Mouse (Mus musculus) liver, embryonic 16.5 days (tissue): Measurements from ENCODE around the gene Nfatc2. TPM values are rescaled to one million over a fixed set of nuclear protein-coding genes. Genes with fewer than 3 reads are reported as not detected.

Source experiments
- ATAC-seq: fragments of 200-750 bp; cut with Nextera tagmentation; 2 replicates; pipeline ENCODE4 v1.8.0; 2017; ENCODE audit warnings: low read depth, mild to moderate bottlenecking, moderate number of reproducible peaks, moderate library complexity
- H3K27ac ChIP-seq: fragments of 300-500 bp; sonication (generic); 2 replicates; pipeline ENCODE4 v1.5.1; 2014; ENCODE audit warnings: mild to moderate bottlenecking, low read length
- H3K27me3 ChIP-seq: fragments of 300-500 bp; sonication (generic); 2 replicates; pipeline ENCODE4 v1.6.1; 2014; ENCODE audit warnings: low read depth, low read length, mixed read lengths; ENCODE audit not compliant: control insufficient read depth, insufficient read depth
- H3K36me3 ChIP-seq: fragments of 300-500 bp; sonication (generic); 2 replicates; pipeline ENCODE4 v1.6.1; 2014; ENCODE audit warnings: mild to moderate bottlenecking; ENCODE audit not compliant: control insufficient read depth, insufficient read depth
- H3K4me1 ChIP-seq: fragments of 300-500 bp; sonication (generic); 2 replicates; pipeline ENCODE4 v1.6.1; 2014; ENCODE audit warnings: low read depth, low read length, mixed read lengths; ENCODE audit not compliant: control insufficient read depth
- H3K4me2 ChIP-seq: fragments of 300-500 bp; sonication (generic); 2 replicates; pipeline ENCODE4 v1.6.1; 2014; ENCODE audit warnings: low read depth, low read length, mixed read lengths
- H3K4me3 ChIP-seq: fragments of 300-500 bp; sonication (generic); 2 replicates; pipeline ENCODE4 v1.5.1; 2014; ENCODE audit warnings: low read depth, mild to moderate bottlenecking, low read length
- H3K9ac ChIP-seq: fragments of 300-500 bp; sonication (generic); 2 replicates; pipeline ENCODE4 v1.6.1; 2014; ENCODE audit warnings: low read depth, low read length
- H3K9me3 ChIP-seq: fragments of 300-500 bp; sonication (generic); replicated peaks from 2 replicates; pipeline ENCODE4 v1.6.1; 2016; ENCODE audit warnings: low read length; ENCODE audit not compliant: control insufficient read depth
- WGBS: fragments of 180-500 bp; shearing (Covaris S2); extraction: QIAGEN DNeasy Blood & Tissue Kit; methylation state at CpG from one replicate; pipeline ENCODE4 v1.1.7; 2014; ENCODE audit not compliant: insufficient replicate concordance; 5-methylcytosine and 5-hydroxymethylcytosine counted together
- polyA plus RNA-seq: library from polyadenylated mRNA; unstranded; fragments of >200 nt; fragmentation: Nextera tagmentation; extraction: Ambion mirVana; gene quantifications from 2 replicates; pipeline ENCODE4 v1.2.1, GENCODE M21; 2015

Nfatc2 gene
- polyA plus RNA-seq, 1 experiment from 2014 or later: 0.25 TPM

DNA sequence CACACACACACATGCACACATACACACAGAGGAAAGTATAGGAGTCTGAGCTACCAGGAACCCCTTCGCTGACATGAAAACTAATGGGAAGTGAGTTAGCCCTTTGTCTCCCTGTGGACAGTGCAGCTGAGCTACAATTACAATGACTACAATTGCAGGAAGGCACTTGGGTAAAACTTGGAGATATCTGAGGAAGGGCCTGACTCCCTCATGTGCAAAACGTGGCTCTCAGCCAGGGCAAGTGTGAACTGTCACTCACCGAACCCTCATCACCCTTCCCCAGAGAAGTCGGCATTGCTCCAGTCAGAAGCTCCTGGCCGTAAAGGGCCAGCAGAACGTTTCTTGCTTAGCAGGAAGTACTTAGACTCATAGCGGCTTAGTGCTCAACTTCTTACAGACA, 123.0 kb downstream of the Nfatc2 start:
- H3K9ac ChIP-seq: no peak overlapping the region
- no peak overlapping the region for H3K4me2 ChIP-seq
- no peaks in the 10 kb centered on the region for H3K4me1 ChIP-seq
- no peak overlapping the region for H3K27ac ChIP-seq
- no peaks in the 10 kb centered on the region; the same call in 1 of the 2 replicates for H3K27me3 ChIP-seq
- ATAC-seq: 0 out of 2 replicates have a peak, but pooled peaks have one; percentile 21
- 21% methylated on average over 7 of the region's 7 CpGs for WGBS
- no peak overlapping the region for H3K4me3 ChIP-seq
- H3K36me3 ChIP-seq: no peaks in the 10 kb centered on the region
- no peaks in the 10 kb centered on the region for H3K9me3 ChIP-seq

DNA sequence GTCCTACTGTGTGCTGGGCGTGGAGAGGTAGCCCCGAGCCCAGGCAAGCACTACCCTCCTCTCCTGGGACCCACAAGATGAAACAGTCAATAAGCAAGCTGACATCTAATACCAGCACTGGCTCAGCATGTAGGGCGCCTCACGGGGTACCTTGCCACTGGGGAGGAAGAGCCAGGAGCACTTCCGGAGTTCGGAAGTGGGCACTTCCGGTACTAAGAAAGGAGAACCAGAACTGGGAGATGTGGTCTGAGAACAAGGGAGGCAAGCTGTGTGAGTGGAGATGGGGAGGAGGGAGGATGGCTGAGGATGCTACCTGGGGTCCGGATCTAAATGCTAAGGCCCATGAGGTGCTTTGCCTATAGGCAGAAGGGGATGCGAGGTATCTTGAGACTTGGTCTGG, 128.0 kb downstream of the Nfatc2 start:
- H3K9ac ChIP-seq: no peak overlapping the region
- H3K4me2 ChIP-seq: peak overlapping the region; percentile 54; the same call in 1 of the 2 replicates
- H3K4me1 ChIP-seq: no peaks in the 10 kb centered on the region; the same call in 1 of the 2 replicates
- no peaks in the 10 kb centered on the region for H3K36me3 ChIP-seq
- no peak for ATAC-seq
- WGBS: 30% methylated on average over 9 of the region's 9 CpGs
- no peaks in the 10 kb centered on the region for H3K9me3 ChIP-seq
- no peaks in the 10 kb centered on the region for H3K27me3 ChIP-seq
- H3K4me3 ChIP-seq: no peak overlapping the region
- no peak overlapping the region for H3K27ac ChIP-seq

DNA sequence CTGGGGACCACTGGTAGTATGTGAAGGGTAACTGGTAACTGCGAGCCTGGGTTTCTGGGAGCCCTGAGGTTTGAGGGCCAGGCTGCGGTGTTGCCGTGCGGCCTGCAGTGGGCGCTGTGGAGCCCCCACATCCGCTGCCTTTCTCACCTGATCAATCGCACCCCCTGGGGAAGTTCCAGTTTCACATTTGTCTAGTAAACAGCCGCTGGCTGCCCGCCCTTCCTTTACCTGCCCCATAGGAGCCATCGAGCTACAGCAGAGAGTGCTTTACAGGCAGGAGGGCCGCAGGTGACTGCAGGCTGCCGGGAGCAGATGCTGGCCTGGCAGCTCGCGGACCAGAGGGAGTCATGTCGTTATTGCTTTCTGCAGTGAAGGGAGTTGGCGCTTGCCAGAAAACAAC, 128.6 kb downstream of the Nfatc2 start:
- Histone ChIP-seq H3K27ac (no peak overlapping the region), H3K27me3 (no peaks in the 10 kb centered on the region), H3K4me3 (peak overlapping the region; percentile 41), H3K36me3 (no peaks in the 10 kb centered on the region), H3K9me3 (no peaks in the 10 kb centered on the region), H3K4me1 (no peaks in the 10 kb centered on the region; the same call in 1 of the 2 replicates), H3K9ac (peak overlapping the region; percentile 29; the same call in 1 of the 2 replicates), H3K4me2 (peak overlapping the region; percentile 54)
- 2% methylated on average over 16 of the region's 16 CpGs for WGBS
- ATAC-seq: peak; percentile 50; the same call in 1 of the 2 replicates

DNA sequence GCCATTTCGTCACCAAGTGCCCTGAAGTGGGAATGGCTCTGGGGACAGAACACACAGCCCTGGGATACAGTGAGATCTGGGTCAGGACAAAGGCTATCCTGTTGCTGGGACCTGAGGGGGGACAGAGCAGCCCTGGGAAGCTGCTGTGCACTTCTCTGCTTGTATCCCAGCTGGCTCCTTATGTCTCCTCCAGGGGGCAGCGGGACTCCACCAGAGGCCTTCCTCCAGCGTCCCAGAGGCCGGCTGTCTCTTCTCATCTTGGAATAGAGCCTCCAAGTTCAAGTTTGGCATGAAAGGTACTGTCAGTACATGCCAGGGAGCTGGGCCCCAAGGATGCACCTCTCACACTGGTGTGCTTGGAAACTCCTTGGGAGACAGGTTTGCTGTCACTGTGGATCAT, 132.4 kb downstream of the Nfatc2 start:
- Histone ChIP-seq H3K9me3 (no peaks in the 10 kb centered on the region), H3K9ac (no peak overlapping the region), H3K27ac (no peak overlapping the region), H3K4me2 (no peak overlapping the region), H3K27me3 (no peaks in the 10 kb centered on the region), H3K4me1 (no peaks in the 10 kb centered on the region; the same call in 1 of the 2 replicates), H3K36me3 (no peaks in the 10 kb centered on the region), H3K4me3 (no peak overlapping the region)
- WGBS: 12% methylated on average over 4 of the region's 4 CpGs
- no peak for ATAC-seq

DNA sequence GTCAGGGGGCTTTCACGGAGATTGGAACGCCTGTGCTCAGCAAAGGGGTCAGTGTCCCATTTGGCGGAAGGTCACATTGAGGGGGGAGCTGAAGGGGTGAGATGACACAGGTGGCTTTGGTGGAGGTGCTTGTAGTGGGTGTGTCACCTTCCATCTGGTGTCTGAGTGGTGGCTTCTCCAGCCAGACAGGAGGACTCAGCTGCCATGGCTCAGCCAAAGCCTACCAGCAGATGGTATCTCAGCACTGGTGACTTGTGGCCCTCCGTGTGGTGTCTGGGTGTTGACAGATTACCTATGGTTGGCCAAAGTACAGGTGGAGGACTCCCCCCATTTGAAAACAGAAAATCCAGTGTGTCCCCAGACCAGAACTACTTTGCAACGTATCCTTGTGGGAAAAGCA, 134.3 kb downstream of the Nfatc2 start:
- WGBS: 54% methylated on average over 5 of the region's 5 CpGs
- no peaks in the 10 kb centered on the region for H3K4me1 ChIP-seq
- H3K9me3 ChIP-seq: no peaks in the 10 kb centered on the region
- no peak overlapping the region for H3K9ac ChIP-seq
- H3K4me2 ChIP-seq: no peak overlapping the region
- H3K27me3 ChIP-seq: no peaks in the 10 kb centered on the region
- ATAC-seq: no peak
- H3K36me3 ChIP-seq: no peaks in the 10 kb centered on the region
- H3K27ac ChIP-seq: no peak overlapping the region
- no peak overlapping the region for H3K4me3 ChIP-seq

- no peaks in the 10 kb centered on the region for H3K27me3 ChIP-seq
- no peaks in the 10 kb centered on the region for H3K4me1 ChIP-seq
- H3K9ac ChIP-seq: no peak overlapping the region
- no peaks in the 10 kb centered on the region for H3K36me3 ChIP-seq
- no peak overlapping the region for H3K4me2 ChIP-seq
- H3K4me3 ChIP-seq: no peak overlapping the region
- WGBS: 64% methylated on average over 9 of the region's 9 CpGs
- H3K9me3 ChIP-seq: no peaks in the 10 kb centered on the region
- H3K27ac ChIP-seq: no peak overlapping the region
- ATAC-seq: no peak
Observed at GRCm38 (mm10) chr2:168466066-168466465, 135.4 kb downstream of the Nfatc2 start.

GRCm38 (mm10) chr2:168465646-168466045, 135.8 kb downstream of the Nfatc2 start:
- WGBS: 57% methylated on average over 5 of the region's 5 CpGs
- Histone ChIP-seq H3K27me3 (no peaks in the 10 kb centered on the region), H3K4me1 (no peaks in the 10 kb centered on the region), H3K36me3 (no peaks in the 10 kb centered on the region), H3K9ac (no peak overlapping the region), H3K4me3 (no peak overlapping the region), H3K4me2 (no peak overlapping the region), H3K9me3 (no peaks in the 10 kb centered on the region), H3K27ac (no peak overlapping the region)
- no peak for ATAC-seq

DNA sequence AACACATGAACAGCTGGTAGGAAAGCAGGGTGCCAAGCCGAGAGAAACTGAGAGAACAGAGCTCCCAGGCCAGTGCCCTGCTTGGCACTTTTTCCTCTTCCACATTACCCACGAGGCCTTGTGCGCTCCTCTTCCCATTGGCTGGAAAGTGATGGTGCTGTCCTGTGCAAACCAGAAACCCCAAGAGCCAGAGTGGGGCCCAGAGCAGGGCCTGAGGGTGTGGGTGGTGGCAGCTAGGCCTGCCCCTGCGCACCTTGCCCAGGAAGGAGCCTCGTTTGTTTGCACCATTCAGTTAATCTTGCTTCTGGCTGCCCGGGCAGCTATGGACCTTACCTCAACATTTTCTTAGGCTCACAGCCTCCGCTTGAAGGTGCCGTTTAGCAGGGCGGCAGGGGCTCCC, 139.6 kb downstream of the Nfatc2 start:
- Histone ChIP-seq H3K36me3 (no peaks in the 10 kb centered on the region), H3K9ac (no peak overlapping the region), H3K27ac (no peak overlapping the region), H3K4me1 (no peaks in the 10 kb centered on the region), H3K27me3 (no peaks in the 10 kb centered on the region), H3K9me3 (no peaks in the 10 kb centered on the region), H3K4me2 (no peak overlapping the region), H3K4me3 (no peak overlapping the region)
- no peak for ATAC-seq
- 71% methylated on average over 9 of the region's 9 CpGs for WGBS

GRCm38 (mm10) chr2:168459627-168460026, 141.8 kb downstream of the Nfatc2 start:
- 52% methylated on average over 5 of the region's 5 CpGs for WGBS

More at GRCm38 (mm10) chr2:168459627-168460026, 141.8 kb downstream of the Nfatc2 start:
- no peaks in the 10 kb centered on the region for H3K9me3 ChIP-seq
- H3K27me3 ChIP-seq: no peaks in the 10 kb centered on the region
- no peaks in the 10 kb centered on the region for H3K4me1 ChIP-seq
- no peak overlapping the region for H3K4me2 ChIP-seq
- no peak for ATAC-seq
- H3K9ac ChIP-seq: no peak overlapping the region
- H3K4me3 ChIP-seq: no peak overlapping the region
- H3K27ac ChIP-seq: no peak overlapping the region
- no peaks in the 10 kb centered on the region for H3K36me3 ChIP-seq
